Mouse (Mus musculus): ENCODE results near the gene Ssr2.
"Not testable (repeated sequence)": the region's sequence is repeated elsewhere in the genome, so short reads cannot be mapped to it uniquely, and the experiment has no call there.

The Ssr2 gene

DNA sequence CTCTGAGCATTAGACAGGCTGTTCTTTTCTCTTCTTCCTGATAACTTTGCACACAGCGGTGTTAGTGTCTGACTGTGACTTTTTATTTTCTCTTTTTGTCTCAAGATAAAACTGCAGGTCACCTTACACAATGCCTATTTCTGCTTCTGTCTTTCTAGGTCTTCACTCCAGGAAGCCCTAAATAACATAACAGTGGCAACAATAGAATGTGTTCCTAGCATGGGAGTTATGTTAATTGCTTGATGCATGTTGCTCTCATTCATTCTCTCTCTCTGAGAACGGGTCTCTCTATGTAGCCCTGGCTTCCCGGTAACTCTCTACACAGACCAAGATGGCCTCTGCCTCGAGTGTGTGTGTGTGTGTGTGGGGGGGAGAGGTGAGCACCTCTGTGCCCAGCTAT, 26.8 kb downstream of the Ssr2 start:
- DNase-seq (ENCODE audit: low read depth): no peak

GRCm38 (mm10) chr3:88603714-88604161, 28.1 kb downstream of the Ssr2 start:
- DNase-seq (ENCODE audit: low read depth): peak; percentile 86

DNA sequence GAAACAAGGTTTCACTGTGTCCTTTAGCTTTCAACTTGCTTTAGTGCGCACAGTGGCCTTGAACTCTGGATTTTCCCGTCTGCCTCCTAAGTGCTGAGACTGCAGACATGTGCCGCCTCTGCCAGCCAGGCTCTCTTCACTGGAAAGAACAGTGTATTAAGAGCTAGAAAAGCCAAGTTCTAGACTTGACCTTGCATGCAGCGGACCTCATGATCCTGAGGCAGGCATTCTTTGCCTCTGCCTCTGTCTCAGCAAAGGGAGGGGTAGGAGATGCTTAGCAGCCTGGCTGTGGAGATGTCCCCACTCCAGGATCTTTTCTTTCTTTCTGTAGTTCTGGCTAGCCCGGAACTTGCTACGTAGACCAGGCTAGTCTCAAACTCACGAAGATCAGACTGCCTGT, 29.2 kb downstream of the Ssr2 start:
- no peak for DNase-seq (ENCODE audit: low read depth)

DNA sequence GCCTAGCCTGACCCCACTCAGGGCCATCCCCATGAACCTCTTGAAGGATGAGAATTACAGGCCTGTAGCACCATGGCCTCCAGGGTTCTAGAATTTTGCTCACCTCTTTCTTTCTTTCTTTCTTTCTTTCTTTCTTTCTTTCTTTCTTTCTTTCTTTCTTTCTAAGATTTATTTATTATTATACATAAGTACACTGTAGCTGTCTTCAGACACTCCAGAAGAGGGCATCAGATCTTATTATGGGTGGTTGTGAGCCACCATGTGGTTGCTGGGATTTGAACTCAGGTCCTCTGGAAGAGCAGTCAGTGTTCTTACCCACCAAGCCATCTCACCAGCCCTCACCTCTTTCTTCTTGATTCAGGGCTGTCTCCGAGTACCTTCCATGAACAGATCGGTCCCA, 30.0 kb downstream of the Ssr2 start, which contains the start of gene Arhgef2:
Gene Arhgef2, plus strand, starts transcription at position 301 of the 400 bp plus-strand sequence.
- DNase-seq (ENCODE audit: low read depth): not testable (repeated sequence)

DNA sequence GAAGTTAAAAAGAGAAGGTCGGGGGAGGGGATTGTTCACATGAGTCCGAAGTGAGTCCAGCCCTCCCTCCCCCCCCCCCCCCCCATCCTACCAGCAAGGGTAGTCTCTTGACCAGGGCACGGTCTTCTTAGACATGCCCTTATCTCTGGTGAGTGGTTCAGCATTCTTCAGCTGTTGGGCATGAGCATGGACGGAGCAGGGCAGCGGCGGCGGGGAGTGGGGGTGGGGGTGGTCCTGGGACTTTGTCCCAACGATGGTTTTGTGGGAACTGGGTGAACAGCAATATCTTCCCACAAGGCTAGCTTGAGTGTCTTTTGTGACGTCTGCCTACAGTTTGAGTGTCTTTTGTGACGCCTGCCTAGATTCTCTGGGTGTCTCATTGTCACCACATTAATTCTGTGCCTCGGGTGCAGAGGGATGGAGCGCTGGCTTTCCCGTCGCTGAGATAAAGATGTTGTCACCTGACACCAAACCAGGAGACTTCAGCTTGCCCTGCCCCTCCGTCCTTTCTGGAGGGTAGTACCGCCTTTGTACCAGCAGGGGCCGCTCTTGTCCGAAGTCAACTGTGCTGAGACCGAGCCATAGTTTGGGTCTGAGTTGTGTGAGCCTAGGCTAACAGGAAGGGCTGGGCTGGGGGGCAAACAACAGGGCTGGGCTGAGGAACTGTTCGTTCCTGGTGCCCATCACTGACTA, 31.5 kb downstream of the Ssr2 start:
- peak; percentile 91 for DNase-seq (ENCODE audit: low read depth)

GRCm38 (mm10) chr3:88607758-88608138, 32.1 kb downstream of the Ssr2 start:
- no peak for DNase-seq (ENCODE audit: low read depth)

DNA sequence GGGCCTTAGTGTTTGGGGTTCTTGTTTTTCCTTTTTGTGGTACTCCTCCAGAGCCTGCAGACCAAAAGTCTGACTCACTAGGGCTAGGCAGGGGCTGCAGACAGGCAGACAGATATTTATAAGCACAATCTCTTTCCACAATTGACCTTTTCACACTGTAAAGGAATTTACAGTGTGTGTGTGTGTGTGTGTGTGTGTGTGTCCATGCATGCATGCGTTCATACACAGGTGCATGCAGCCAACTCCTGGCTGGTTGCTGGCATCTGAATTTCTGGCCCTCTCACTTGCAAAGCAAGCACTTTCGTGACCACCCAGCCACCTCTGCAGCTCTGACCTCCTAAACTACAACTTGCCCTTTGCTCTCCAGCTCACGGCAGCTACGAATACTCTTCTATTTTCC, 33.4 kb downstream of the Ssr2 start:
- DNase-seq (ENCODE audit: low read depth): no peak

DNA sequence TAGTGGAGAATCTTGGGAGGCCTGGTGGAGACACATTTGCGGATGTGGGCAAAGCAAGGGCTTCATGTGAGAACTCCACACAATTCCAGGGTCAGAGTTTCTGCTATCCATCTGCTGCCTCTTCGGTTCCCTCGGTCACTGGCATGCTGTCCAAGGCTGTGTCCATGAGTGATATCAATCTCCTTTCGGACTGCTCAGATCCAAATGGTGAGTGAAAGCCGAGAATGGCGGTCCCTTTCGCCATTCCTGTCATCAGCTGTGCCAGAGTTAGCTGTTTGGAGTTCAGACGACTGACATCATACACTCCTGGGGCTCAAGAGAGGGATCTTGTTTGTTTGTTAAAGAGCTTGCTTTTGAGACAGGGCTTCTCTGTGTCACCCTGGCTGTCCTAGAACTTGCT, 38.7 kb downstream of the Ssr2 start:
- no peak for DNase-seq (ENCODE audit: low read depth)

- DNase-seq (ENCODE audit: low read depth): no peak
Observed at GRCm38 (mm10) chr3:88615117-88615516, 39.4 kb downstream of the Ssr2 start.

GRCm38 (mm10) chr3:88615902-88616391, 40.3 kb downstream of the Ssr2 start:
- no peak for DNase-seq (ENCODE audit: low read depth)

- no peak for DNase-seq (ENCODE audit: low read depth)
Observed at GRCm38 (mm10) chr3:88616951-88617500, 41.4 kb downstream of the Ssr2 start.

DNA sequence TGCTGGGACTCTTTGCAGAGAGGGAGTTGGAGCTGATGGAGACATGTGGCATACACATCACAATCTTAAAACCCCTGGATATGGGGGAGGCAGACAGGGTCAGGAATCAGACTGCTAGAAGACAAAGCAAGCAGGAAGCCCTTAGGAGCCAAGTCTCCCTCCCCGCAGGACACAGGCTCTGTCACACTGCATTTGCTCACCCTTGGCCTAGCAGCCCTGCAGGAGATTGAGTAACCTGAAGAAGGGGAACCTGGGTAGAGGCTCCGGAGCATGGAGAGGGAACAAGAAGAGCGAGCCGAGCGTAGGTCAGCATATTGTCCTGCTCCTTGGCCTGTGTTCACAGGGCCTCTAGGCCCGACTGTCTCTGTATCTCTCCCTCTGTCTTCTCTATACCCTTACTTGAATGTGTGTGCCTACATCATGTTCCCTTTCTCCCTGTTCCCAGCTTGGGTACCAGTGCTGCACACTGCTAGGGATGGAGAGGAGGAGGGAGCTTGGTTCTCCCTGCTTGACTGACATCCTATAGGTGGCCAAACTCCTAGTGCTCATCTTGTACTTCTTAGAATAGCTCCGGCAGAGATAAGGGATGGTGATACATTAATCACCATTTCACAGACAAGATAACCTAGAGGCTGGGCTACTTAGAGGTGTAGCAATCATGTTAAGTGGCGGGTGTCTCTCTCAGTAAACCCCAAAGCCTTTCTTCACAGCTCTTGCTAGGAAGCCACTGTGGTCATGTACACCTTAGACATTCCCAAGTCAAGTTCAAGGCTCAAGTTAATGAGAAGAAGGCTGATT, 42.6 kb downstream of the Ssr2 start:
- DNase-seq (ENCODE audit: low read depth): no peak

- DNase-seq (ENCODE audit: low read depth): no peak
Observed at GRCm38 (mm10) chr3:88619113-88620097, 43.7 kb downstream of the Ssr2 start.

GRCm38 (mm10) chr3:88620146-88620991, 44.7 kb downstream of the Ssr2 start:
- peak; percentile 71 for DNase-seq (ENCODE audit: low read depth)

GRCm38 (mm10) chr3:88620992-88621536, 45.4 kb downstream of the Ssr2 start:
- DNase-seq (ENCODE audit: low read depth): peak; percentile 81

GRCm38 (mm10) chr3:88621537-88622112, 45.9 kb downstream of the Ssr2 start:
- peak; percentile 56 for DNase-seq (ENCODE audit: low read depth)

DNA sequence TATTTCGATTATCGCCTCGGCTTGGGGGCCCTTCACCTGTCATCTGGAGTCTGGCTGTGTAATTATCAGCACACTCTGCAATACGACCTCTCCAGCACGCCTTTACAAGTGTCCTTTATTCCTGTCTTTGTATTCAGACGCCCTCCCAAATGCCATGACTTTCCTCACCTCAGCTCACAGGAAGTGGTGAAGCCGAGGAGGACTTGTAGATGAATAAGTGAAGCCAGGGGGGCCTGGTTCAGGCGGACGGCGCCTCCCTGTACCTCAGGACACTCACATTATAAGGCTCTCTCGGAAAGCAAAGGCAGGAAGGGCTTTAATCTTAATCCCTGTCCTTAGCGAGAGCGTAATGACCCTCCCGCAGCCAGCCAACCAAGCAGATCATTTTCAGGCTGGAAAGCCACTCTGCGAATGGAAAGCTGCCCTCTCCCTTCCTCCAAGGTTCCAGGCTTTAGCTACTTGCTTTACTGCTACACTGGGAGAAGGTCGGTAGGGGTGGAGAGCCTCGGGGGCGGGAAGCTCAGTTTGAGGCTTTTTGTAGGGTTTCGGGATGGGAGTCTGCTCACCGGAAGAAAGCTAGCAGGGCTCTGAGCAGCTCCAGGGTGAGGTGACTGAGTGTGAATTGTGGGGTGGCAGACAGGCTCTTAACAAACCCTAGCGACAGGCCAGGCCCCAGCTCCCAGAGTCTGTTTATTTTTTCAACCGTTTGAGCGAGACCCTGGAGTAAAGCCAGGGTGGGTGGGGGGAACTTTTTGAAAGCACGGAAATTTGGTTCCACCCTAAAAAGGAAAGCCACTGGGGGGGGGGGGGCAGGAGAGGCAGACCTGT, 46.7 kb downstream of the Ssr2 start:
- DNase-seq (ENCODE audit: low read depth): peak; percentile 70

- peak; percentile 67 for DNase-seq (ENCODE audit: low read depth)
Observed at GRCm38 (mm10) chr3:88622941-88623345, 47.3 kb downstream of the Ssr2 start.
